Mouse (Mus musculus): Measurements from ENCODE around the gene 4930402H24Rik.

4930402H24Rik gene

DNA sequence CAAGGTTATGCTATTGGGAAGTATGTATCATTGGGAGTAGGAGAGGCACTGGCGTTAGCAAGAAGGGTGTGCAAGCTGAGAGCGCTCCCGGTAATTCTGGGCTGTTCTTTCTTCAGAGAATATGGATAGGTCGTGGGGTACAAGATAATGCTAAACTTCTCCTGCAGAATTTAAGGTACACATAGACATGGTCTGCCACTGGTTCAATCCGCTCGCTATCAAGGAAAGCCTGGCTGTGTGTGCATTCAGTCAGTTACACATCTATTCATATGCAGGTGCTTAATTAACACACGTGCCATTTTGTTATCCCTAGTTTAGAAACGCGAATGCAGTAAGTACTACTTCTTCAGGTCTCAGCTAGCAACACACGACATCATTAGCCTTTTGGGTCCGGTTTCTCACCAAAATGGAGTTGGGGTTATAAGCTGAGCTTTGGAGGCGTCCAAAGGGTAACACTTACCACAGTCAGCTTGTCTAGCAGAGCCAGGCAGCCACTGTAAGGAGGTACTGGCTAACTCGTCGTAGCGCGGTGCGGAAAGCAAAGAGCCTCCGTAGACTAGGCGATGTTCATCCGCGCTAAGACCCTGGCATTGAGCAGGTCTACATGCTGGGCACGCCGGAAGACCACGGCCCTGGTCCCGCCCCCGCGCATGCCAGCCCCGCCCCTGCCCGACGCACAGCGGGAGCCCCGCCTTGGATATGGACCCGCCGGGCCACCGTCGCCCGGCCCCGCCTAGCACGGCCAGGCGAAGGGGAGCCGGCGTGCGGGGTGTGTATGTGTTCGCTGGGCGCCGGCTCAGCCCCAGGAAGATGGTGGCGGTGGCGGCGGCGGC is at the start of gene 4930402H24Rik, which contains the start of gene Atrn:
Gene 4930402H24Rik (minus strand): TSS at position 656 of the 833 bp plus-strand sequence.
Gene Atrn (plus strand): TSS at position 745 of the 833 bp plus-strand sequence.
- peak; percentile 83 for DNase-seq (ENCODE audit: low read depth, low spot score)

DNA sequence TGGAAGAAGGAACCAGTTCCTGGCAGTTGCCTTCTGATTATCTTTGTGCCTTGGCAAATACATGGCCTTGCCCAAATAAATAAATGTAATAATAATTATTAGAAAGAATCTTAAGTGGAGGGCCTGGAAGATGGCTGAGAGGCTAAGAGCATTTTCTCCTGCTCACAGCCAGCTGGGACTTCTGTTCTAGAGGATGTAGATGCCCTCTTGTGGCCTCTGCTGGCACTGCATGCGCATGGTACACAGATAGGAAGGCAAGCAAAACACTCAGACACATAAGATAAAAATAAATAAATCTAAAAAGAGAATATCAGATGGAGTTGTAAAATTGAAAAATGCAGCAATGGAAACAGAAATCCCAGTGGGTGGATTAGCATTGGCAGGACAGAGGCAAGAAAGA is 44.3 kb upstream of the 4930402H24Rik start:
- peak; percentile 93 for DNase-seq (ENCODE audit: low read depth, low spot score)

DNA sequence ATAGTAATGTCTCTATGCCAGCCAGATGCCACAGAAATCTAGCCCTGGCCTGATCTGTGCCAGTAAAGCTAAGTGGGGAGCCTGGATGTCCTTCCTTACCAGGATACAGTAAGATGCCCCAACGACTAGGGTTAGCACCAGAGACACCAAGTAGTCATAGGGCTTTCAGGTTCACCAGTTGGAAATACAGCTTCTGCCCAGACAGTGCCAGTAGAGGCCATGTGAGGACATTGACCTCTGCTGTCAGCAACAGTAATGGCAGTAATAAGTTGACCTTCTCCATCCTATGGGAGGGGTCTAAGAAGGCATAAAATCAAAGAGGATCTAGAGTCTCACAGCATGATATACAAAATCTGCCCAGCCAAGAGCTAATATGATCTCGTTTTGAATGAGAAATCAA is 43.6 kb upstream of the 4930402H24Rik start:
- no peak for DNase-seq (ENCODE audit: low read depth, low spot score)

DNA sequence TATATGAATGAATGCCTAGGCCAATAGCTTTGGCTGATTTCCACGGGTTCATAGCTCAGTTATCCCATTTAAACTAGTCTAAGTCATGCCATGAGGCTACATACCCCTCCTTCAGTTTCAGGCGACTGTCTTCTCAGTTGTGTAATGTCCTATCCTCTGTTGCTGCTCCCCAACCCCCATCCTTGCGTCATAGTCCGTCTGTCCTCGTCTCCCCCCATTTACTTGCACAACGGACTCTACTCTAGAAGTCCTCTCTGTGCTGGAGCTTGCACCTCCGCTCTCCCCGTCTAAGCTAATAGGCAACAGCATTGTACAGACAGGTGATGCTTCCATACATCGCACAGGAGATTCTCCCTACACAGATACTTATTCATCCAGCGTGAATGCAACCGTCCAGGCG is 26.7 kb upstream of the 4930402H24Rik start:
- DNase-seq (ENCODE audit: low read depth, low spot score): no peak

DNA sequence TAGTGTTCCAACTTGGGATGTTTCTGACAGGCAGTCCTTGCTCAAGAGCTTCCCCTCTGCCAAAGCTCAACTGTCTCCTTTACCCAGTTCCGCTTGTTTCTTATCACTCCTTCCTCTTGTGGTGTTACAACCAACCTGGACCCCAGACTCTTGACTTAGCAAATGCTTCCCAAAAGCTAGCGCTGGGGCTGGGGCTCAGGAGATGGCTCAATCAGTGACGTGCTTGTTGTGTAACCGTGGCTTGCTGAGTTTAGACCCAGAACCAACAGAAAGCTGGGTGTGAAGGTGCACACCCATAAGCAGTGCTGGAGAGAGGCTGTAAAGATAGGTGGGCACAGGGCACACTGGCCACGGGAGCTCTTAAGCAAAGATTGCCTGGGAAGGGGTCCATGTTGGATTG is 23.8 kb upstream of the 4930402H24Rik start:
- no peak for DNase-seq (ENCODE audit: low read depth, low spot score)

DNA sequence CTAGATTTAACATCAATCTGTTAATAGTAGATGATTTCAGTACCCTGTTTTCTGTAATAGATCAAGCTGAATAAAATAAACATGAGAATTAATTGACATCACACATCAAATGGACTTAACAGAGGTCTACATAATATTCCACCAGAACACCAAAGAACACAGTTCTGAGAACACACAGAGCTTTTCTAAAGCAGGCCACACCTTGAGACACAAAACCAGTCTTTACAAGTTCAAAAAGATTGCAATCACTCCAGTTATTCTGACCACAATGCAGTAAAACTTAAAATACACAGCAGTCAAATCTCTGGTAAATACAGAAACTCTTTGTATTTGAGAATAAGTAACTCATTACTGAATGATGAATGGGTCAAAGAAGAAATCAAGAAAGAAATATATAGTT is 22.3 kb upstream of the 4930402H24Rik start:
- DNase-seq (ENCODE audit: low read depth, low spot score): no peak

DNA sequence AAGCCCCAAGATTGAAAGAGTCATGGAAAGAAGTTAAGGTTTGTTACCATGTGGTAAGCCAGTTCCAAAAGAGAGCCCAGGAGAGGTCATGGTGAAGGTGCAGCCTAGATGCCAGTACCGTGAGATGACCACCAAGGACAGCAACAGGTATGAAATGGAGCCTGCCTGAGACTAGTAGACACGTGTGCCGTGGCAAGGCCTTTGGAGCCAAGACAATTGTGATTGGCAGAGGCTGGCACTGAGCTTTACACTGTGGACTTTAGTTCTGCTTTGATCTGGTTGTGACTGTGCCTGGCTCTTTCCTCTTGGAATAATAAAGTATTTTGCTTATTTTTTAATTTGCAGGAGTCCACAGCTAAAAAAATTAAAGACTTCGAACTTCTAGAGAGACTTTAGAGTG is 21.8 kb upstream of the 4930402H24Rik start:
- DNase-seq (ENCODE audit: low read depth, low spot score): no peak

DNA sequence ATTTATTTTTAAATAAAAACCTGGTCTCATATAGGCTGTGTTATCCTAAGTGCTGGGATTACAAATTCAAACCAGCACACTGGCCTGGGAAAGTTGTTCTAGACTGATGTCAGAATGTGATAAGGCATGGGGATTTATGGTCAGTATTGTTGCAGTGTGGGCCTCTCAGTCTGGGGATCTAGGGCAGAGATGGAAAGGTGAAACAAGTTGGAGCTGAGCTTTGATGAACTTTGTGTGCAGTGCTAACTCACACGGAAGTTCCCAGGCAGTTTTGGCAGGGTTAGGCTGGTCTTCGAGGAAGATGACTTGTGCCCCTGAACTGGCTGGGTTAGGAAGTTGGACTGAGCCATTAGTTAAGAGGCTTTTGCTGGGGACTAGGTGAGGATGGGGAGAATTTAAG is 18.7 kb upstream of the 4930402H24Rik start:
- DNase-seq (ENCODE audit: low read depth, low spot score): no peak

DNA sequence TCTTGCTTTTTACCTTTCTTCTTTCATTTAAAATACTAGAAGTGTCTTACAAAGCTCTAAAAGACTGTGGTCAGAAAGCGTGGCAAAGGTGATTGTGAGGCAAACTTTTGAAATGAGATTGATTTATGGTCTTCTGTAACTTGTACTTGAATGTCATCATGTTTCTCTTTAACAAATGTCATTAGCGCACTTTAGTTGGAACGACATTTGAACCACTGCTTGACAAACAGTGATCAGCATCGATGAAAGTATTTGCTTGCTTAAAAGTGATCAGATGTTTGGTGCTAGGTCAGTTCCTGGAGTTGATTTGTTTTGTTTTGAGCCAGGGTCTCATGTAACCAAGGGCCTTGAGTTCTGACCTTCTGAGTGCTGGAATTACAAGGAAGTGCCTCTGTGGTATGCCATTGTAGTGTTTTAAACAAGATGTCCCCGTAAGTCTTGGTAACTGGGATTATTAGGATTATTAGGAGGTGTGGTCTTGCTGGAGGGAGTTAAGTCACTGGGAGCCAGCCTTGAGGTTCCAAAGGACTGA is 12.9 kb upstream of the 4930402H24Rik start:
- no peak for DNase-seq (ENCODE audit: low read depth, low spot score)

DNA sequence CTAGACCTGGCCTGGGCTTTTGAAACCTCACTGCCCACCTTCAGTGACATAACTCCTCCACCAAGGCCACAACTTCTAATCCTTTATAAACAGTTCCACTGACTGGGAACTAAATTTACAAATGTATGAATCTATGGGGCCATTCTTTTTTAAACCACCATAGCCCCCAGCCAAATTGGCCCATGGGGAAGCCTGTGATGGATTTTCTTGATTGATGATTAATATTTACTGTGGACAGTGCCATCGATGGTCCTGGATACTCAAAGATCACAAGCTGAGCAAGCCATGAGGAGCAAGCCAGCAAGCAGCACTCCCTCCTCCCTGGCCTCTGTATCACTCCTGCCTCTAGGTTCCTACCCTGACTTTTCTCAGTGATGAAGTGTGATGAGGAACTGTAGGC is 11.5 kb upstream of the 4930402H24Rik start:
- DNase-seq (ENCODE audit: low read depth, low spot score): no peak

DNA sequence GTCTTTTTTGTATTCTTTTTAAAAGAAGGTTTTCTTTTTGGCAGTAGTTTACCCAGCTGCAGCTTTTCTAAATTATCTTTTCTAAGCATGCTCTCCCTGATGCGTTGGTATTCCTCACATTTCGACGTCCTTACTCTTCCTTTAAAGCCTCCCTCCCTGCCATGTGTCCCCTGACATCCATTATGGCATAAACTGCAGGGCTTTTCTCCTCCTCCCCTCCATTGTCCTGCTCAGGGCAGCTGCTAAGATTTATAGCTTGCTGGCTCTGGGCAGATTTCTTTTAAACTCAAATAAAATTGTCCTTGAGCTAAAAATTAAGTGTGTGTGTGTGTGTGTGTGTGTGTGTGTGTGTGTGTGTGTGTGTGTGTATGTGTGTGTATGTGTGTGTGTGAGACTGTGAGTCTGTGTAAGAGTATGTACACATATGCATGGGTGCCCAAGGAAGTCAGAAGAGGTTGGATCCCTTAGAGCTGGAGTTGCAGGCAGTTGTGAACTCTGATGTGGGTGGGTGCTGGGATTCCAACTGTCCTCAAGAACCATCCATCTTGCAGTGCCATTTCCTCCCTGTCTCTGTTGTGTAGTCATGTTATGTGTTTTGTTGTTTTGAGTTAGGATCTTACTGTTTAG is 10.4 kb upstream of the 4930402H24Rik start:
- DNase-seq (ENCODE audit: low read depth, low spot score): peak; percentile 13

DNA sequence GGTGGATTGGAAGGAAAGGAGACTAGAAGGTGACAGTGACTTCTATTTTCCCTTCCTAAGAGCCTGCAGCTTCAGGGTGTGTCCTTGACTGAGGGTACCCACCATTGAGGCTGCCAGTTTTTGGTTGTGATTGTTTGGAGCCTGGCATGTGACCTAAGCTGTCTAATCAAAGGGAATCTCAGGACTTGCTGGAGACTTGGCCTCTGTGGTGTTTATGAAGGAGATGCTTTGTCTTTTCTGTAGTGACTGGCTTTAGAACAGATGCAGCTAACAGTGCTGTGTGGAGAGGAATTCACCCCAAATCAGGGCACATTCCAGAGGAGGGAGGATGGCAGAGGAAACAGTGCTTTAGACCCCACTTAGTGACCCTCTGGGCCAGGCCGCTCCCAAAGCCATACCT is 8.7 kb upstream of the 4930402H24Rik start:
- DNase-seq (ENCODE audit: low read depth, low spot score): no peak

DNA sequence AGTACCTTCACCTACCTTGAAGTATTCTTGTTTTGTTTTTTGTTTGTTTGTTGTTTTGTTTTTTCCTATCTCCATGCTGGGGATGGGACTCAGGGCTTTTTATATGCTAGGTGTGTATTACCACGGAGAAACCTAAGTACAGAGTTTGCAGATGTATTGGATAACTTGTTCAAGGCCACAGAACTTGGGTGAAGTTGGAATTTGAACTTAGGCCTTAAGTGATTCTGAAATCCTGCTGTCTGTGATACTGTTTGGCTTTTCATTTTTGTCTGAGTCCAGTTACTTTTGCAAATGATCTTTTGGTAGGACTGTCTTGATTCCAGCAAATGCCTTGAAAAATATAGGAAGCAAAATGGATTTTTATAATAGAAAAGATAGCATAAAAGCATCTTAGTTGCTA is 5.5 kb upstream of the 4930402H24Rik start:
- DNase-seq (ENCODE audit: low read depth, low spot score): no peak

DNA sequence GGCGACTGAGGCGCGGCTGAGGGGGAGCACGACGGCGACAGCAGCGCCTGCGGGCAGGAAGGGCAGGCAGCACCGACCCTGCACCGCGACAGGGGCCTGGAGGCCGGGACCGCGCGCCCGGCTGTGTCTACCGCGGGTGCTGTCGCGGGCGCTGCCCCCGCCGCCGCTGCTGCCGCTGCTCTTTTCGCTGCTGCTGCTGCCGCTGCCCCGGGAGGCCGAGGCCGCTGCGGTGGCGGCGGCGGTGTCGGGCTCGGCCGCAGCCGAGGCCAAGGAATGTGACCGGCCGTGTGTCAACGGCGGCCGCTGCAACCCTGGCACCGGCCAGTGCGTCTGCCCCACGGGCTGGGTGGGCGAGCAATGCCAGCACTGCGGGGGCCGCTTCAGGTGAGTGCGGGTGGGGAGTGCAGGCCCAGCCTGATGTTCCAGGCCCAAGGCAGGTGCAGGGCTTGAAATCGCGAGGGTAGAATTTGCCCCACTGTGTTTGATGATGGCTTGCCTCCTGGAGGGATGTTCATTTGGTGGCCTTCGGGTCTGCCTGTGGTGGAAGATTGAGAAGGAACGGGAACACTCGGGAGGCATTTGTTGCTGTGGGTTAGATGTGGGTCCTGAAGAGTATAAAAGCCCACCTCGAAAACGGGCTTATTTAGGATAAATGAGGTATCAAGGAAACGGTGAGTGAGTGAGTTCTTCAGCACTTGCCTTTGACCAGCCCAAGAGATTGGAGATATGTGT is 544 bp upstream of the 4930402H24Rik start:
- DNase-seq (ENCODE audit: low read depth, low spot score): peak; percentile 34

DNA sequence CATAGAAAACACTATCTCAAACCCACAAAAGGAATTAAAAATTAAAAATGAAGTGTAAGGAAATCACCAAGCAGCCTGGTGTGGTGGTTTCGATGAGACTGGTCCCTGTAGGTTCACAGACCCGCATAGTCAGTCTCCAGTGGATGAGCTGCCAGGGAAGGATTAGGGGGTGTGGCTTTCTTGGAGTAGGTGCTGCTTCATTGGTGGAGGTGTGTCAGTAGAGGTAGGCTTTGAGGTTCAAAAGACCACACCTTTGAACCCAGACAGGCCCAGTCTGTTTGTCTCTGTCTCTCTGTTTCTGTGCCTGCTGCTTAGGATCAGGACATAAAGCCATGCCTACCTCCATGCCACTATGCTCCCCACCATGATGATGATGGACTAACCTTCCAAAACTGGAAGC is 7.4 kb downstream of the 4930402H24Rik start:
- DNase-seq (ENCODE audit: low read depth, low spot score): no peak

DNA sequence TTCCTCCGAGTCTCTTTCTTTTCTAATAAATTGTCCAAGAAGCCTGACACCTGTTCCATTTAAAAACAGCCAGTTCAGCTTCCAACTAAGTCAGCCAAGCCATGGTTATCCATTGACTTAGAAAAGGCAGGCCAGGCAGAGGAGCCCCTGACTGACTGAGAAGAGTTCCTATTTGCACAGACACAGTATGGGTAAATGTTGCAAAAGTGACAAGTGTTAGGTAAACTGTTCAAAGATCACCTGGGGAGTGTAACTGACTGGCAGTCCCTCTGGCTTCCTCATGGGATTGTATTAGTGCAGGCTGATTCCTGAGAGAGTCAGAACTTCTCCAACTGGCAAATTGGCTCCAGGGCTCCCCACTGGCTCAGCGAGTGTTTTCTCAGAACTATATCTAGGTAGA is 8.3 kb downstream of the 4930402H24Rik start:
- no peak for DNase-seq (ENCODE audit: low read depth, low spot score)

DNA sequence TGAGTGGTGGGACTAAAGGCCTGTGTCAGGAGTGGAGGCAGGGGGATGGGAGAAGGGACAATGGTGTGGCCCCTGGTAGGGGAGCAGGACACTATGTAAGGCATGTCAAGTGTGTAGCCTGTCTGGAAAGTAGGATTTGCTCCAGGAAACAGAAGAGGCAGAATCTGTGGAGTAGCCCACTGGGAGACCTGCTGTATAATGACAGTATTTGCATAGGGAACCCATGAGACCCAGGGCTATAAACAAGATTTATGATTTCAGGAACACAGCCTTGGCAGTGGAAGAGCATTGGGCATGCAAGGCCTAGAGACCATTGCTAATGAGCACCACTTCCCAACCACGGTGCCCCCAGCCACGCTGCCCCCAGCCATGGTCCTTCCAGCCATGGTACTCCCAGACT is 9.3 kb downstream of the 4930402H24Rik start:
- no peak for DNase-seq (ENCODE audit: low read depth, low spot score)

DNA sequence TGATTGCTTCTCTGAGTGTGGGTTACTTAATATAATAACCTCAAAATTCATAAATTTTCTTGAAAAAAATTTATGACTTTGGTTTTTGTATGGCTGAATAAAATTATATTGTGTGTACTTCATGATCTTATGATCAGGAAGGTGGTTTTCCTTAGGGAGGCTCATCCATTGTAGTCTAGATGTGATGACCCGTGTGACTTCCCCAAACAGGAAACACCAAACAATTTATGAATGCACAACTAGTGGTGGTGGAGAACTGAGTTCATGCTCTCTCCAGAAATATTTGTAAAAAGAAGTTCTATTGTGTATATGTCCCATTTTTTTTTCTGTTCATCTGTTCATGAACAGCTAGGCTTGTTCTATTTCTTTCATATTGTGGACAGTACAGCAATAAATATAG is 18.8 kb downstream of the 4930402H24Rik start:
- no peak for DNase-seq (ENCODE audit: low read depth, low spot score)

DNA sequence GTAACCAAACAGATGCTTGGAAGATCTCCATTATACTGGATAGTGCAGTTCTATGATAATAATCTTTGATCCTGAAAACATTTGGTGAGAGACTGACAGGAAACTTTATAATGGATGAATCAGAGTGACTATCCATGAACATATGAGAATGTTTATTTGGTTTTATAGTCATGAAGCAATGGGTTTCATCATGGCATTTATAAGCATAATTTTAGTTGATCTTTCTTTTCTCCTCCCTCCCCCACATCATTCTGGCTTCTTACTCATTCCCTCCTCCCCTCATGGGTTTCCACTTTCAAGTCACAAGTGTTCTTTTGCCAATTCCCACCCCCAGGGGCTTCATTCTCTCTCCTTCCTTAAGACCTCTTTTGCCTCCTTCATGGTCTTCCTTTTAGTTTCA is 19.2 kb downstream of the 4930402H24Rik start:
- peak; percentile 63 for DNase-seq (ENCODE audit: low read depth, low spot score)

DNA sequence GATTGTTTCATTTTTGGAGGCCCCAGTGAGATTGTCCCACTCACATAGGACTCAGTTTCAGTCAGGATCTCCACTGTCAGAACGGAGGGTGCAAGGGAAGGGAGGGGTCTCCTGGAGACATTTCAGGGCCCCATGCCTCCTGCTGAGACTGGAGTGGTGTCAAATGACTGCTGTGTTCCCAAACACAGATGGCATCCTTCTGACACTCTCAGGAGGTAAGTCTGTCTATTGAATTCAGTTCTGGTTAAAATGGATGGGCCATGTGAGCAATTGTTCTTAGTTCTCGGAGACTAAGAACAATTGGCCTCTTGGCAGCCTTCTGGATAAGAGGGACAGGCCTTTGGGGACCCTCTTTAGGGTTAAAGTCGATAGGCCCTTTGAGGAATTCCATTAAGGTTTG is 28.8 kb downstream of the 4930402H24Rik start:
- DNase-seq (ENCODE audit: low read depth, low spot score): no peak

DNA sequence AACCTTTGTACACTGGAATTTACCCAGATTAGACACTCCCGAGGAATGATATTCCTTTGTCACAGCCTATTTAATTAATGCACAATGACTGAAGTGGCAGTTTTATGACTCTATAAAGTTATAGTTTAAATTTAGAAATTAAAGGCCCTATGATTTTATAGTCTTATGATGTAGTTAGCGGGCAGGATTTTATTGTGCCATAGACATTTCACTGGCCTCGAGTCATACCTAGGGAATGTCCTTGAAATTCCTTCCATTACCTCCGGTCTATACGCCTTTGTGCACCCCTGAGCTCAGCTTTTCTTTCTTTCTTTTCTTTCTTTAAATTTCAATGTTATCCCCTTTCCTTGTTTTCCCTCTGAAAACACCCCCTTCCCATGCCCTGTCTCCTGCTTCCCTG is 35.3 kb downstream of the 4930402H24Rik start:
- DNase-seq (ENCODE audit: low read depth, low spot score): peak; percentile 67

DNA sequence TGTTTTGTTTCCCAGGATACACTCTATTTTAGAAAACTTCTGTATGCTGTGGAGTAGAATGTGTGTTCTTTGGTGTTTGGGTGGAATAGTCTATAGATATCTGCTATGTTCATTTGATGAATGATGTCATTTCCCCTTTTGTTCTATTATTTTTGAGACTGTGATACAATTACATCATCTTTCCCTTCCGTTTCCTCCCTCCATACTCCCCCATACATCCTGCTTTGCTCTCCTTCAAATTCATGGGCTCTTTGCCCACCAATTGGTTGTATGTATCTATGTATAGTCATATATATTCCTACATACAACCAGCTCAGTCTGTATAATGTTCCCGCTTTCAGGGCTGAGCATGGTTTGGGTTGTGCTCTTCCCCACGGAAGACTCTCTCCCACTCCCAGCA is 44.1 kb downstream of the 4930402H24Rik start:
- no peak for DNase-seq (ENCODE audit: low read depth, low spot score)

Measured in 3T3-L1 (cell line).